Mouse (Mus musculus) erythroblast, embryonic 14.5 days (primary cell): ENCODE measurements around the gene Actb.

Source experiments
- GATA1 ChIP-seq: IDR thresholded peaks from 2 replicates; pipeline ENCODE4 v1.6.1; 2012; ENCODE audit warnings: low read length, inconsistent platforms, mixed read lengths
- TAL1 ChIP-seq: IDR thresholded peaks from 3 replicates; pipeline ENCODE4 v1.6.1; 2012; ENCODE audit warnings: low read length, inconsistent platforms, mixed read lengths

GRCm38 (mm10) chr5:142857763-142858229, 48.8 kb downstream of the Actb start:
- no peak for TF ChIP-seq GATA1
- no peak for TF ChIP-seq TAL1
